Mouse (Mus musculus): ENCODE results near the gene Arfgap2. TPM values are rescaled to one million over a fixed set of nuclear protein-coding genes. Genes with fewer than 3 reads are reported as not detected.
"Not testable (repeated sequence)": the region's sequence is repeated elsewhere in the genome, so short reads cannot be mapped to it uniquely, and the experiment has no call there.

Gene Arfgap2
- polyA plus RNA-seq (2015; fragmentation: Nextera tagmentation; extraction: Ambion mirVana), result 71.4 and 80.2 TPM in 2 replicates

- peak; percentile 99 for ATAC-seq (ENCODE audit: insufficient read depth, low FRiP score, low read depth)
These were observed at the start of gene Arfgap2 for GRCm38 (mm10) chr2:91264711-91265681. Gene Arfgap2, plus strand, starts transcription at chr2:91264974.

GRCm38 (mm10) chr2:91217032-91217431 is 47.7 kb upstream of the Arfgap2 start:
- Histone ChIP-seq H3K9ac (no peak overlapping the region), H3K4me3 (replicated peaks) (no peak overlapping the region), H3K27ac (no peak overlapping the region), H3K9me3 (no peaks in the 10 kb centered on the region), H3K36me3 (peaks cover 14% of the 10 kb centered on the region; the same call in 1 of the 2 replicates), H3K4me2 (no peak overlapping the region), H3K27me3 (replicated peaks) (no peaks in the 10 kb centered on the region), H3K4me1 (no peaks in the 10 kb centered on the region)
- ATAC-seq (ENCODE audit: insufficient read depth, low FRiP score, low read depth), result no peak
- WGBS, result 64% methylated on average over 4 of the region's 4 CpGs

More at GRCm38 (mm10) chr2:91264711-91265681, at the start of gene Arfgap2:
- H3K4me2 ChIP-seq, result peak within 1 kb of the TSS; percentile 67
- peak within 1 kb of the TSS; percentile 89 for H3K9ac ChIP-seq
- H3K27ac ChIP-seq, result peak within 1 kb of the TSS; percentile 95
- peak within 1 kb of the TSS; percentile 74 for H3K4me3 ChIP-seq (replicated peaks)
- under 1% methylated on average over 72 of the region's 72 CpGs for WGBS
- no peaks in the 10 kb centered on the region for H3K27me3 ChIP-seq (replicated peaks)
- H3K4me1 ChIP-seq, result peaks cover 8% of the 10 kb centered on the region
- no peaks in the 10 kb centered on the region for H3K9me3 ChIP-seq
- H3K36me3 ChIP-seq, result peaks cover 53% of the 10 kb centered on the region

DNA sequence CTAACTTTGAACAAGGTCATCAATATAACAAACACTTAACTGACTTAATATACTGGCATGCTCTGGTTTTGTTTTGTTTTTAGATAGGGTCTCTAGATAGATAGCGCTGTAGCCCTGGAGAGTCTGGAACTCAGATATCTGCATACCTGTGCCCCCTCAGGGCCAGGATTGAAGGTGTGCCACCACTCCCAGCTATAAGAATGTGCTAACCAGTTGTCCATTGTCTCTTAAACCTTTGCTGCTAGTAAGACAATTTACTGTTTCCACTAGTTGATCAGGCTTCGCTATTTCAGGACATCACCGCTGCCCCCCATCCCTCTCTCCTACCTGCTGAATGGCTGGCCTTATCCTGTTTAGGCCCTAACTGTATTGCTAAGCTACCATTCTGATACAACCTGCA is 44.3 kb upstream of the Arfgap2 start:
- Histone ChIP-seq H3K4me3 (replicated peaks) (no peak overlapping the region), H3K9ac (no peak overlapping the region), H3K36me3 (no peaks in the 10 kb centered on the region), H3K4me2 (no peak overlapping the region), H3K27me3 (replicated peaks) (no peaks in the 10 kb centered on the region), H3K27ac (no peak overlapping the region), H3K4me1 (no peaks in the 10 kb centered on the region), H3K9me3 (no peaks in the 10 kb centered on the region)
- 95% methylated on average over 3 of the region's 3 CpGs for WGBS
- ATAC-seq (ENCODE audit: insufficient read depth, low FRiP score, low read depth), result no peak

DNA sequence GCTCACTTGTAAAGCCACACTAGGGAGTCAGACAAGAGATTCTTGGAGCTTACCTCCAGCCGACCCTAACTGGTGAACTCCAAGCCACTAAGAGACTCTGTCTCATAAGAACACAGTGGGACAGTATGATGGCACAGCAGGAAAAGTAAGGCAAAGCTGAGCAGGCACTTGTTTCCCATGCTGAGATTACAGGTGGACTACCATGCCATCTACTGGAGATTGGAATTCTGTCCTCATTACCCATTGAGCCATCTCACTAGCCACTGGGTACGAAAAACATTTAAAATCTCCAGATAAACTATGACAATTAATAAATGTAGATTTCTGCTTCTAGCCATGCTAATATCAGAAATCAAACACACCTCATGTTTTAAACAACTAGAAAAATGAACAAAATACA is 41.2 kb upstream of the Arfgap2 start:
- no peaks in the 10 kb centered on the region for H3K9me3 ChIP-seq

GRCm38 (mm10) chr2:91229735-91230134 is 35.0 kb upstream of the Arfgap2 start:
- 84% methylated on average over 2 of the region's 2 CpGs for WGBS
- Histone ChIP-seq H3K4me3 (replicated peaks) (no peak overlapping the region), H3K9me3 (no peaks in the 10 kb centered on the region), H3K4me1 (no peaks in the 10 kb centered on the region), H3K36me3 (no peaks in the 10 kb centered on the region; the same call in 1 of the 2 replicates), H3K27ac (no peak overlapping the region), H3K9ac (no peak overlapping the region), H3K4me2 (no peak overlapping the region), H3K27me3 (replicated peaks) (no peaks in the 10 kb centered on the region)
- ATAC-seq (ENCODE audit: insufficient read depth, low FRiP score, low read depth), result no peak

More for the DNA sequence above, 41.2 kb upstream of the Arfgap2 start:
- Histone ChIP-seq H3K36me3 (no peaks in the 10 kb centered on the region), H3K27ac (no peak overlapping the region), H3K4me1 (no peaks in the 10 kb centered on the region), H3K9ac (no peak overlapping the region), H3K27me3 (replicated peaks) (no peaks in the 10 kb centered on the region), H3K4me3 (replicated peaks) (no peak overlapping the region), H3K4me2 (no peak overlapping the region)
- ATAC-seq (ENCODE audit: insufficient read depth, low FRiP score, low read depth), result no peak
- 80% methylated on average over 2 of the region's 2 CpGs for WGBS

- Histone ChIP-seq H3K4me2 (peak within 1 kb of the TSS; percentile 89), H3K27ac (peak within 1 kb of the TSS; percentile 97), H3K4me1 (0 out of 2 replicates have a peak, but pooled peaks cover 5% of the 10 kb centered on the region), H3K4me3 (replicated peaks) (peak within 1 kb of the TSS; percentile 64), H3K36me3 (no peaks in the 10 kb centered on the region; the same call in 1 of the 2 replicates), H3K9ac (peak within 1 kb of the TSS; percentile 42; the same call in 1 of the 2 replicates), H3K9me3 (no peaks in the 10 kb centered on the region), H3K27me3 (replicated peaks) (no peaks in the 10 kb centered on the region)
- peak; percentile 99 for ATAC-seq (ENCODE audit: insufficient read depth, low FRiP score, low read depth)
- WGBS, result under 1% methylated on average over 44 of the region's 48 CpGs
These were observed 27.9 kb upstream of the Arfgap2 start, which contains the start of gene Ddb2 for GRCm38 (mm10) chr2:91236601-91237510. Gene Ddb2, minus strand, starts transcription at chr2:91236982.

DNA sequence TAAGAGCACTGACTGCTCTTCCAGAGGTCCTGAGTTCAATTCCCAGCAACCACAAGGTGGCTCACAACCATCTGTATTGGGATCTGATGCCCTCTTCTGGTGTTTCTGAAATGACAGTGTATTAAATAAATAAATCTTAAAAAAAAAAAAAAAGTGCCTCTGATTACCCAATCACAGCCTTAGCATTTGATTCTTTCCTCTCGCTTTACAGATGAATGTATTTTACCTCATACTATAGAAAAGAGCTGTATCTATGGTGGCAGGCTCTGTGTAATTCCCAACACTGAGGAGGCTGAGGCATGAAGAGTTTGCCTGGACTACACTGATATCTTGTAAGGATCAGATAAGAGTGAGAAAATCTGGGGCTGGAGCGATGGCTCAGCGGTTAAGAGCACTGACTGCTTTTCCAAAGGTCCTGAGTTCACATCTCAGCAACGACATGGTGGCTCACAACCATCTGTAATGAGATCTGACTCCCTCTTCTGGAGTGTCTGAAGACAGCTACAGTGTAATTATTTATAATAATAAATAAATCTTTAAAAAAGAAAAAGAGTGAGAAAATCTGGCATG is 27.2 kb upstream of the Arfgap2 start:
- not testable (repeated sequence) for H3K4me1 ChIP-seq; H3K9me3 ChIP-seq; H3K27me3 ChIP-seq (replicated peaks); H3K36me3 ChIP-seq; H3K9ac ChIP-seq
- ATAC-seq (ENCODE audit: insufficient read depth, low FRiP score, low read depth), result 0 out of 2 replicates have a peak, but pooled peaks have one; percentile 14
- Histone ChIP-seq H3K4me3 (replicated peaks) (peak overlapping the region; percentile 64), H3K4me2 (peak overlapping the region; percentile 89), H3K27ac (peak overlapping the region; percentile 97)
- WGBS, result 13% methylated on average over 4 of the region's 4 CpGs

DNA sequence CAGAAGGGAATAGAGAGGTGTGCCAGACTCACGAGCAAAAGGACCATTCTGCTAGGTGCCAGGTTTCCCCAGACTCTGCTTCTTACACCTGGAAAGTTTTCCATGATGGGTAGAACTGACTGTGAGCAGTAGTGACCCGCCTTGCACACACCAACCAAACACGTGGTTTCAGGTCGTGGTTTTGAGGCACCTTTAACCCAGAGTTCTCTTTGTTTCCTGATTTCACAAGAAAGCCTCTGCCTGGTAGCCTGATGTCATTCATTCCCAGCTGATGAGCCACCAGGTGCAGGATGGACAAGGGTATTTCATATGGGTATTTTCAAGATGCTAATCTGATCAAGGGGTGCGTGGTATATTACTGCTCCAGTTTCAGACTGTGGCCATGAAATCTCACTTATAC is 22.2 kb upstream of the Arfgap2 start:
- Histone ChIP-seq H3K27me3 (replicated peaks) (no peaks in the 10 kb centered on the region), H3K27ac (no peak overlapping the region), H3K36me3 (no peaks in the 10 kb centered on the region), H3K9ac (no peak overlapping the region), H3K4me2 (no peak overlapping the region), H3K4me1 (no peaks in the 10 kb centered on the region), H3K9me3 (no peaks in the 10 kb centered on the region), H3K4me3 (replicated peaks) (no peak overlapping the region)
- WGBS, result 62% methylated on average over 5 of the region's 5 CpGs
- no peak; the same call in 1 of the 2 replicates for ATAC-seq (ENCODE audit: insufficient read depth, low FRiP score, low read depth)

DNA sequence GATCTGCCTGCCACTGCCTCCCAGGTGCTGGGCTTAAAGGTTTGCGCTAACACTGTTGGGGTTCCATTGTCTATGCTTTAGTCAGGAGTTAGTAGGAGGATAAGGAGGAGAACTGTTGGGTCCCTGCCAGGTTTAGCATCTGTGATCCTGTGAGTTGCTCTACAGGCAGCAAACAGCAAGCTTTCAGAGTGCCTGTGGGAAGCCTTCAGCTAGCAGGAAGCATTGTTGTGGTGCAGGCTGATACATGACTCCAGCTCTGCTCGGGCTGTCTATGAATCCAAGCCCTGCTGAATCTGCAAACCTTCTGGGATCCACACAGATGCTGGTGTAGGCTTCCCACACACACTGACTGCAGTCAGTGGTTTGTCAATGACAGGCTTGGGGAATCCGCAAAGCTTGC is 21.4 kb upstream of the Arfgap2 start:
- Histone ChIP-seq H3K4me2 (no peak overlapping the region), H3K36me3 (no peaks in the 10 kb centered on the region), H3K27me3 (replicated peaks) (no peaks in the 10 kb centered on the region), H3K9me3 (no peaks in the 10 kb centered on the region), H3K4me1 (no peaks in the 10 kb centered on the region), H3K4me3 (replicated peaks) (no peak overlapping the region), H3K27ac (no peak overlapping the region), H3K9ac (no peak overlapping the region)
- WGBS, result 65% methylated on average over 3 of the region's 3 CpGs
- ATAC-seq (ENCODE audit: insufficient read depth, low FRiP score, low read depth), result no peak

GRCm38 (mm10) chr2:91244557-91245228 is 20.1 kb upstream of the Arfgap2 start:
- no peaks in the 10 kb centered on the region for H3K27me3 ChIP-seq (replicated peaks)
- H3K9me3 ChIP-seq, result no peaks in the 10 kb centered on the region
- no peak overlapping the region for H3K4me3 ChIP-seq (replicated peaks)
- no peaks in the 10 kb centered on the region for H3K36me3 ChIP-seq
- H3K4me1 ChIP-seq, result no peaks in the 10 kb centered on the region
- WGBS, result 63% methylated on average over 5 of the region's 5 CpGs
- no peak overlapping the region for H3K27ac ChIP-seq
- H3K4me2 ChIP-seq, result no peak overlapping the region
- H3K9ac ChIP-seq, result no peak overlapping the region
- peak; percentile 56; the same call in 1 of the 2 replicates for ATAC-seq (ENCODE audit: insufficient read depth, low FRiP score, low read depth)

GRCm38 (mm10) chr2:91248366-91248765 is 16.4 kb upstream of the Arfgap2 start:
- Histone ChIP-seq H3K4me1 (no peaks in the 10 kb centered on the region), H3K9me3 (no peaks in the 10 kb centered on the region), H3K4me2 (no peak overlapping the region), H3K36me3 (no peaks in the 10 kb centered on the region), H3K27me3 (replicated peaks) (no peaks in the 10 kb centered on the region), H3K27ac (no peak overlapping the region), H3K9ac (no peak overlapping the region), H3K4me3 (replicated peaks) (no peak overlapping the region)
- 79% methylated on average over 4 of the region's 4 CpGs for WGBS
- ATAC-seq (ENCODE audit: insufficient read depth, low FRiP score, low read depth), result no peak
